Mouse (Mus musculus): ENCODE data around the gene Tarbp2. TPM values are rescaled to one million over a fixed set of nuclear protein-coding genes. Genes with fewer than 3 reads are reported as not detected.

Tarbp2 gene
- polyA plus RNA-seq, 1 experiment from 2014 or later = 105 TPM

- Histone ChIP-seq H3K9me3 (ENCODE audit: control insufficient read depth, low read length) (no peaks in the 10 kb centered on the region), H3K27ac (ENCODE audit: low read depth, low read length) (no peak overlapping the region), H3K4me1 (ENCODE audit: control insufficient read depth, insufficient read depth, low read length) (no peaks in the 10 kb centered on the region), H3K9ac (ENCODE audit: low read length) (no peak overlapping the region), H3K4me2 (ENCODE audit: low read depth) (no peak overlapping the region), H3K4me3 (ENCODE audit: low read depth, low read length) (no peak overlapping the region), H3K27me3 (ENCODE audit: control insufficient read depth, insufficient read depth, low read length) (no peaks in the 10 kb centered on the region), H3K36me3 (ENCODE audit: control insufficient read depth, insufficient read depth, low read length) (peaks cover 9% of the 10 kb centered on the region)
- DNase-seq (ENCODE audit: low spot score) (peak; percentile 0), ATAC-seq (ENCODE audit: insufficient read depth, low FRiP score, low TSS enrichment) (no peak)
- WGBS = 85% methylated on average over 6 of the region's 6 CpGs
These were observed 8.4 kb downstream of the Tarbp2 start for GRCm38 (mm10) chr15:102526111-102527002.

GRCm38 (mm10) chr15:102527936-102528335 is 9.9 kb downstream of the Tarbp2 start:
- WGBS = 80% methylated on average over 3 of the region's 3 CpGs
- Histone ChIP-seq H3K9ac (ENCODE audit: low read length) (no peak overlapping the region), H3K4me3 (ENCODE audit: low read depth, low read length) (no peak overlapping the region), H3K4me2 (ENCODE audit: low read depth) (no peak overlapping the region), H3K9me3 (ENCODE audit: control insufficient read depth, low read length) (no peaks in the 10 kb centered on the region), H3K27ac (ENCODE audit: low read depth, low read length) (no peak overlapping the region), H3K4me1 (ENCODE audit: control insufficient read depth, insufficient read depth, low read length) (no peaks in the 10 kb centered on the region), H3K27me3 (ENCODE audit: control insufficient read depth, insufficient read depth, low read length) (no peaks in the 10 kb centered on the region), H3K36me3 (ENCODE audit: control insufficient read depth, insufficient read depth, low read length) (peaks cover 4% of the 10 kb centered on the region)
- ATAC-seq (ENCODE audit: insufficient read depth, low FRiP score, low TSS enrichment) (no peak), DNase-seq (ENCODE audit: low spot score) (peak; percentile 15)

- peaks cover 4% of the 10 kb centered on the region for H3K36me3 ChIP-seq (ENCODE audit: control insufficient read depth, insufficient read depth, low read length)
- H3K27me3 ChIP-seq (ENCODE audit: control insufficient read depth, insufficient read depth, low read length) = no peaks in the 10 kb centered on the region
- no peak overlapping the region for H3K27ac ChIP-seq (ENCODE audit: low read depth, low read length)
- no peaks in the 10 kb centered on the region for H3K9me3 ChIP-seq (ENCODE audit: control insufficient read depth, low read length)
- ATAC-seq (ENCODE audit: insufficient read depth, low FRiP score, low TSS enrichment) = no peak
- peak; percentile 2 for DNase-seq (ENCODE audit: low spot score)
- H3K9ac ChIP-seq (ENCODE audit: low read length) = no peak overlapping the region
- no peak overlapping the region for H3K4me2 ChIP-seq (ENCODE audit: low read depth)
- H3K4me3 ChIP-seq (ENCODE audit: low read depth, low read length) = no peak overlapping the region
- H3K4me1 ChIP-seq (ENCODE audit: control insufficient read depth, insufficient read depth, low read length) = no peaks in the 10 kb centered on the region
- WGBS = 93% methylated on average over 1 of the region's 1 CpGs
These were observed 10.4 kb downstream of the Tarbp2 start for GRCm38 (mm10) chr15:102528396-102528795.

GRCm38 (mm10) chr15:102530566-102530965 is 12.6 kb downstream of the Tarbp2 start:
- H3K9me3 ChIP-seq (ENCODE audit: control insufficient read depth, low read length) = no peaks in the 10 kb centered on the region
- no peak overlapping the region for H3K9ac ChIP-seq (ENCODE audit: low read length)
- no peak for ATAC-seq (ENCODE audit: insufficient read depth, low FRiP score, low TSS enrichment)
- no peak overlapping the region for H3K27ac ChIP-seq (ENCODE audit: low read depth, low read length)
- no peaks in the 10 kb centered on the region for H3K27me3 ChIP-seq (ENCODE audit: control insufficient read depth, insufficient read depth, low read length)
- no peak overlapping the region for H3K4me2 ChIP-seq (ENCODE audit: low read depth)
- H3K4me3 ChIP-seq (ENCODE audit: low read depth, low read length) = no peak overlapping the region
- no peak for DNase-seq (ENCODE audit: low spot score)
- no peaks in the 10 kb centered on the region for H3K4me1 ChIP-seq (ENCODE audit: control insufficient read depth, insufficient read depth, low read length)
- WGBS = 81% methylated on average over 4 of the region's 4 CpGs
- peaks cover 6% of the 10 kb centered on the region for H3K36me3 ChIP-seq (ENCODE audit: control insufficient read depth, insufficient read depth, low read length)

GRCm38 (mm10) chr15:102531586-102531985 is 13.6 kb downstream of the Tarbp2 start:
- no peaks in the 10 kb centered on the region for H3K27me3 ChIP-seq (ENCODE audit: control insufficient read depth, insufficient read depth, low read length)
- DNase-seq (ENCODE audit: low spot score) = no peak
- WGBS = 64% methylated on average over 4 of the region's 4 CpGs
- no peak for ATAC-seq (ENCODE audit: insufficient read depth, low FRiP score, low TSS enrichment)
- peaks cover 6% of the 10 kb centered on the region for H3K36me3 ChIP-seq (ENCODE audit: control insufficient read depth, insufficient read depth, low read length)
- no peak overlapping the region for H3K4me3 ChIP-seq (ENCODE audit: low read depth, low read length)
- H3K27ac ChIP-seq (ENCODE audit: low read depth, low read length) = no peak overlapping the region
- H3K9me3 ChIP-seq (ENCODE audit: control insufficient read depth, low read length) = no peaks in the 10 kb centered on the region
- no peaks in the 10 kb centered on the region for H3K4me1 ChIP-seq (ENCODE audit: control insufficient read depth, insufficient read depth, low read length)
- H3K4me2 ChIP-seq (ENCODE audit: low read depth) = no peak overlapping the region
- no peak overlapping the region for H3K9ac ChIP-seq (ENCODE audit: low read length)

DNA sequence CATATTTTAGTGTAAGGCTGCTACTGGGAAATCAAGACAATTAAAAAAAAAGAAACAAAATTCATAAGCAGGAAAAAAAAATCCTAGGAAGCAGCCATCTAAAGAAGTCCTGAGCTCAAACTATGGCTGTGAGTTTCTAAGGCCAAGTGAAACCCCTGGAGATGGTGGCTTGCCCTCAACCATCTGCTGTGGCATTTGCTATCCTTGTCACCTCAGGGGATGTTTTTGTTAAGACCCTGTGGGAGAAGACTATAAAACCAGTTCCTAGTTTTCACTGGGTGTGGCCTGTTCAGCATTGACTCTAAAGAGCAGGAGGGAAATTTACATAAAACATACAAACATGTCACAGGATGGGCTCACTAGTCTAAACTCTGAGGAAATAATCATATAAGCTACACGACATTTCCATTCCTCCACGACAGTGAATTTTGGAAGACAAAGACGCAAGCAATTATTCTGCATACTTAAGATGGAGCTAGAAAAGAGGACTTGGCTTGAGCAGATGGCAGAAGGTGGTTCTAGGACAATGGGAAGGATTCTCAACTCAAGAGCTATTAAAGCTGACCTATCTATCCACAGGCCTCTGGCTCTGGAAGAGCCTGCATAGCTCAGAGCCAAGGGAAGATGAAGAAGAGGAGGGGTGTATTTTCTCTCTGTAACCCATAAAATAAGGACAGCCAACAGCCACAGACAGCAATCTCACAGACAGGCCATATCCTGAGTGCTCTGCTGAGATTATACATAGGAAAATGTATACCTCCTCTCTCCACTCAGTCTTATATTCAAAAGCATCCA is 14.3 kb downstream of the Tarbp2 start:
- Histone ChIP-seq H3K36me3 (ENCODE audit: control insufficient read depth, insufficient read depth, low read length) (peaks cover 6% of the 10 kb centered on the region), H3K4me3 (ENCODE audit: low read depth, low read length) (no peak overlapping the region), H3K4me1 (ENCODE audit: control insufficient read depth, insufficient read depth, low read length) (no peaks in the 10 kb centered on the region), H3K9ac (ENCODE audit: low read length) (no peak overlapping the region), H3K27ac (ENCODE audit: low read depth, low read length) (no peak overlapping the region), H3K4me2 (ENCODE audit: low read depth) (no peak overlapping the region), H3K9me3 (ENCODE audit: control insufficient read depth, low read length) (no peaks in the 10 kb centered on the region), H3K27me3 (ENCODE audit: control insufficient read depth, insufficient read depth, low read length) (no peaks in the 10 kb centered on the region)
- 87% methylated on average over 3 of the region's 3 CpGs for WGBS
- ATAC-seq (ENCODE audit: insufficient read depth, low FRiP score, low TSS enrichment) = no peak
- no peak for DNase-seq (ENCODE audit: low spot score)

GRCm38 (mm10) chr15:102533926-102534325 is 15.9 kb downstream of the Tarbp2 start:
- H3K4me1 ChIP-seq (ENCODE audit: control insufficient read depth, insufficient read depth, low read length) = no peaks in the 10 kb centered on the region
- no peak overlapping the region for H3K4me3 ChIP-seq (ENCODE audit: low read depth, low read length)
- 91% methylated on average over 7 of the region's 7 CpGs for WGBS
- no peak overlapping the region for H3K27ac ChIP-seq (ENCODE audit: low read depth, low read length)
- no peaks in the 10 kb centered on the region for H3K9me3 ChIP-seq (ENCODE audit: control insufficient read depth, low read length)
- no peak for ATAC-seq (ENCODE audit: insufficient read depth, low FRiP score, low TSS enrichment)
- no peaks in the 10 kb centered on the region for H3K27me3 ChIP-seq (ENCODE audit: control insufficient read depth, insufficient read depth, low read length)
- DNase-seq (ENCODE audit: low spot score) = no peak
- no peak overlapping the region for H3K9ac ChIP-seq (ENCODE audit: low read length)
- no peak overlapping the region for H3K4me2 ChIP-seq (ENCODE audit: low read depth)
- peaks cover 6% of the 10 kb centered on the region for H3K36me3 ChIP-seq (ENCODE audit: control insufficient read depth, insufficient read depth, low read length)

- H3K4me2 ChIP-seq (ENCODE audit: low read depth) = no peak overlapping the region
- WGBS = 89% methylated on average over 4 of the region's 4 CpGs
- H3K36me3 ChIP-seq (ENCODE audit: control insufficient read depth, insufficient read depth, low read length) = peaks cover 3% of the 10 kb centered on the region; the same call in 1 of the 2 replicates
- H3K4me3 ChIP-seq (ENCODE audit: low read depth, low read length) = no peak overlapping the region
- no peak overlapping the region for H3K27ac ChIP-seq (ENCODE audit: low read depth, low read length)
- no peak for ATAC-seq (ENCODE audit: insufficient read depth, low FRiP score, low TSS enrichment)
- H3K4me1 ChIP-seq (ENCODE audit: control insufficient read depth, insufficient read depth, low read length) = no peaks in the 10 kb centered on the region
- no peaks in the 10 kb centered on the region for H3K9me3 ChIP-seq (ENCODE audit: control insufficient read depth, low read length)
- no peak overlapping the region for H3K9ac ChIP-seq (ENCODE audit: low read length)
- no peak for DNase-seq (ENCODE audit: low spot score)
- no peaks in the 10 kb centered on the region for H3K27me3 ChIP-seq (ENCODE audit: control insufficient read depth, insufficient read depth, low read length)
These were observed 26.8 kb downstream of the Tarbp2 start for GRCm38 (mm10) chr15:102544801-102545200.

Measured in neural tube, embryonic 11.5 days (tissue).